Comparison of ENCODE assay signal across 12 mouse cellular contexts in genomic region chr8:109586972-109587504, GRCm38 (mm10). TPM values are rescaled to one million over a fixed set of nuclear protein-coding genes. Genes with fewer than 3 reads are reported as not detected.
A peak's percentile ranks its signal among the peaks of the same experiment; 100 is the strongest.
DNase-seq lines count a peak whose midpoint lies in the region; ATAC-seq and TF ChIP-seq lines count a peak whose summit lies in the region.
"Had no signal": no experiment of that assay in that cellular context is flagged by ENCODE, and none has a peak within 500 bp of the region (broad histone marks: within the 10 kb centered on the region; RNA-seq: fewer than 3 reads in every experiment).

No protein-coding gene starts in this region.

- no peak for DNase-seq in heart, postnatal 4 days
- DNase-seq in kidney, postnatal 14 days: peak; percentile 83
- DNase-seq in lung, postnatal 10 days: peak; percentile 78
- peak; percentile 68 to 75 for DNase-seq in urinary bladder, postnatal 36 days (ENCODE audit: low spot score in 2 of 2)
- no peak for DNase-seq in thymus, adult 2 months
- DNase-seq in thymus, postnatal 4 days: no peak
- DNase-seq: gastrocnemius, postnatal 25 days; heart, postnatal 14 days had no signal

- H3K9me3 ChIP-seq in heart, embryonic 12.5 days (replicated peaks): peaks cover 13% of the 10 kb centered on the region
- H3K9me3 ChIP-seq in forebrain, embryonic 15.5 days: no peaks in the 10 kb centered on the region
- H3K9me3 ChIP-seq: forebrain, embryonic 12.5 days; limb, embryonic 15.5 days had no signal

- no peaks in the 10 kb centered on the region for H3K27me3 ChIP-seq in heart, embryonic 12.5 days (replicated peaks)
- H3K27me3 ChIP-seq in thymus, adult 2 months (ENCODE audit: control insufficient read depth, insufficient read depth, low read length): no peaks in the 10 kb centered on the region
- H3K27me3 ChIP-seq in forebrain, embryonic 15.5 days: no peaks in the 10 kb centered on the region
- H3K27me3 ChIP-seq: forebrain, embryonic 12.5 days; limb, embryonic 15.5 days had no signal

- ATAC-seq in heart, embryonic 12.5 days (ENCODE audit: insufficient number of reproducible peaks, low FRiP score): 0 out of 2 replicates have a peak, but pooled peaks have one; percentile 22
- ATAC-seq in forebrain, embryonic 15.5 days (replicated peaks): no peak

- no peak overlapping the region for H3K9ac ChIP-seq in heart, embryonic 12.5 days
- no peak overlapping the region for H3K9ac ChIP-seq in forebrain, embryonic 15.5 days (replicated peaks)
- H3K9ac ChIP-seq: forebrain, embryonic 12.5 days; limb, embryonic 15.5 days had no signal

- no peak overlapping the region for H3K4me3 ChIP-seq in heart, embryonic 12.5 days
- no peak overlapping the region for H3K4me3 ChIP-seq in thymus, adult 2 months (ENCODE audit: control insufficient read depth, insufficient read depth, low read length)
- H3K4me3 ChIP-seq in forebrain, embryonic 15.5 days: no peak overlapping the region
- H3K4me3 ChIP-seq: forebrain, embryonic 12.5 days; limb, embryonic 15.5 days had no signal

- WGBS in heart, embryonic 12.5 days: 58% methylated on average over 7 of the region's 7 CpGs
- 70% methylated on average over 7 of the region's 7 CpGs for WGBS in thymus, adult 2 months
- WGBS in forebrain, embryonic 15.5 days: 72% methylated on average over 7 of the region's 7 CpGs

- TF ChIP-seq CTCF in thymus, adult 2 months (IDR thresholded peaks at IDR 0.05; ENCODE audit: borderline replicate concordance, control insufficient read depth, extremely low read depth, insufficient read depth, low read length, poor library complexity): no peak

- no peak overlapping the region for H3K27ac ChIP-seq in heart, embryonic 12.5 days (ENCODE audit: poor library complexity, severe bottlenecking)
- no peak overlapping the region for H3K27ac ChIP-seq in thymus, adult 2 months (ENCODE audit: control insufficient read depth, insufficient read depth, low read length)
- no peak overlapping the region for H3K27ac ChIP-seq in forebrain, embryonic 15.5 days (replicated peaks)
- H3K27ac ChIP-seq: forebrain, embryonic 12.5 days; limb, embryonic 15.5 days had no signal

- peaks cover 6% of the 10 kb centered on the region; the same call in 1 of the 2 replicates for H3K36me3 ChIP-seq in heart, embryonic 12.5 days
- no peaks in the 10 kb centered on the region for H3K36me3 ChIP-seq in thymus, adult 2 months (ENCODE audit: control insufficient read depth, insufficient read depth, low read length)
- no peaks in the 10 kb centered on the region for H3K36me3 ChIP-seq in forebrain, embryonic 15.5 days

- no peak for TF ChIP-seq POLR2A in thymus, adult 2 months (IDR thresholded peaks at IDR 0.05; ENCODE audit: control insufficient read depth, extremely low read depth, insufficient read depth, low read length, poor library complexity)

- H3K4me1 ChIP-seq in heart, embryonic 12.5 days (replicated peaks): no peaks in the 10 kb centered on the region
- H3K4me1 ChIP-seq in thymus, adult 2 months (replicated peaks; ENCODE audit: control insufficient read depth, insufficient read depth, low read length): no peaks in the 10 kb centered on the region
- H3K4me1 ChIP-seq in forebrain, embryonic 15.5 days: no peaks in the 10 kb centered on the region
- H3K4me1 ChIP-seq: forebrain, embryonic 12.5 days; limb, embryonic 15.5 days had no signal

- no peak overlapping the region for H3K4me2 ChIP-seq in heart, embryonic 12.5 days
- no peak overlapping the region for H3K4me2 ChIP-seq in forebrain, embryonic 15.5 days (replicated peaks)
- H3K4me2 ChIP-seq: forebrain, embryonic 12.5 days; limb, embryonic 15.5 days had no signal

RNA-seq across cellular contexts. Expression of gene Hp, which starts 8.1 kb away (rescaled TPM):
- polyA plus RNA-seq in heart, embryonic 12.5 days (2016; fragmentation: Nextera tagmentation; extraction: Ambion mirVana): 0.33 TPM in 1 of 2 replicates, not detected in the other
- 1 to 10 TPM in 1 of 2 experiments, under 1 TPM in 1; 0.99 to 1.2 TPM for total RNA-seq in heart, postnatal 4 days (2021)
- 45.3 and 53.6 TPM in 2 replicates for polyA plus RNA-seq in thymus, adult 2 months (2012; rRNA removed)
- 0.14 and 0.23 TPM in 2 replicates for polyA plus RNA-seq in forebrain, embryonic 15.5 days (2015; fragmentation: Nextera tagmentation; extraction: Ambion mirVana)
- polyA plus RNA-seq: forebrain, embryonic 12.5 days had no signal

RNA-seq across cellular contexts. Expression of gene Txnl4b, which starts 21.3 kb away (rescaled TPM):
- 16.2 and 17.2 TPM in 2 replicates for polyA plus RNA-seq in heart, embryonic 12.5 days (2016; fragmentation: Nextera tagmentation; extraction: Ambion mirVana)
- total RNA-seq in heart, postnatal 4 days (2021): 1 to 10 TPM; 5.6 to 6.7 TPM
- polyA plus RNA-seq in thymus, adult 2 months (2012; rRNA removed): 8.0 and 9.0 TPM in 2 replicates
- 27.3 and 29.2 TPM in 2 replicates for polyA plus RNA-seq in forebrain, embryonic 15.5 days (2015; fragmentation: Nextera tagmentation; extraction: Ambion mirVana)

RNA-seq across cellular contexts. Expression of gene Dhx38, which starts 21.4 kb away (rescaled TPM):
- 19.5 and 19.8 TPM in 2 replicates for polyA plus RNA-seq in heart, embryonic 12.5 days (2016; fragmentation: Nextera tagmentation; extraction: Ambion mirVana)
- 10 to 100 TPM; 18.7 to 19.9 TPM for total RNA-seq in heart, postnatal 4 days (2021)
- 36.7 and 41.7 TPM in 2 replicates for polyA plus RNA-seq in thymus, adult 2 months (2012; rRNA removed)
- polyA plus RNA-seq in forebrain, embryonic 15.5 days (2015; fragmentation: Nextera tagmentation; extraction: Ambion mirVana): 23.9 and 24.0 TPM in 2 replicates

RNA-seq across cellular contexts. Expression of gene Dhodh, which starts 21.4 kb away (rescaled TPM):
- polyA plus RNA-seq in heart, embryonic 12.5 days (2016; fragmentation: Nextera tagmentation; extraction: Ambion mirVana): 35.6 and 38.2 TPM in 2 replicates
- 10 to 100 TPM; 19.6 to 23.1 TPM for total RNA-seq in heart, postnatal 4 days (2021)
- 34.7 and 35.0 TPM in 2 replicates for polyA plus RNA-seq in thymus, adult 2 months (2012; rRNA removed)
- 35.3 and 41.4 TPM in 2 replicates for polyA plus RNA-seq in forebrain, embryonic 15.5 days (2015; fragmentation: Nextera tagmentation; extraction: Ambion mirVana)

RNA-seq across cellular contexts. Expression of gene Pkd1l3, which starts 27.3 kb away (rescaled TPM):
- 0.05 and 0.32 TPM in 2 replicates for polyA plus RNA-seq in heart, embryonic 12.5 days (2016; fragmentation: Nextera tagmentation; extraction: Ambion mirVana)
- total RNA-seq in heart, postnatal 4 days (2021): not detected
- 0.34 and 0.37 TPM in 2 replicates for polyA plus RNA-seq in thymus, adult 2 months (2012; rRNA removed)
- polyA plus RNA-seq in forebrain, embryonic 15.5 days (2015; fragmentation: Nextera tagmentation; extraction: Ambion mirVana): 0.08 TPM in 1 of 2 replicates, not detected in the other
- total RNA-seq: gastrocnemius, postnatal 25 days had no signal

Comparison
In these comparisons a context has a peak if more than half of its experiments do, and no peak if none do; other contexts are left out.
1. DNase-seq: peak in kidney, postnatal 14 days (single experiment), lung, postnatal 10 days (single experiment) and urinary bladder, postnatal 36 days (2 of 2); none in heart, postnatal 4 days (single experiment), thymus, adult 2 months (single experiment) and thymus, postnatal 4 days (single experiment).
2. RNA of gene Hp, which starts 8.1 kb away (polyA plus RNA-seq): 45.3 to 53.6 TPM in thymus, adult 2 months; 0.33 TPM in heart, embryonic 12.5 days and 0.14 to 0.23 TPM in forebrain, embryonic 15.5 days; every median in the first group is over 10 times any median in the second.